Mouse (Mus musculus) lung, postnatal 0 days (tissue): ENCODE results near the gene Rngtt.

Experiments
- CTCF ChIP-seq: IDR thresholded peaks from 2 replicates; pipeline ENCODE4 v1.5.1; 2016; ENCODE audit warnings: antibody characterized with exemption, mild to moderate bottlenecking
- EP300 ChIP-seq: IDR thresholded peaks from 2 replicates; pipeline ENCODE4 v1.6.1; 2016; ENCODE audit warnings: antibody characterized with exemption, mild to moderate bottlenecking, control low read depth

DNA sequence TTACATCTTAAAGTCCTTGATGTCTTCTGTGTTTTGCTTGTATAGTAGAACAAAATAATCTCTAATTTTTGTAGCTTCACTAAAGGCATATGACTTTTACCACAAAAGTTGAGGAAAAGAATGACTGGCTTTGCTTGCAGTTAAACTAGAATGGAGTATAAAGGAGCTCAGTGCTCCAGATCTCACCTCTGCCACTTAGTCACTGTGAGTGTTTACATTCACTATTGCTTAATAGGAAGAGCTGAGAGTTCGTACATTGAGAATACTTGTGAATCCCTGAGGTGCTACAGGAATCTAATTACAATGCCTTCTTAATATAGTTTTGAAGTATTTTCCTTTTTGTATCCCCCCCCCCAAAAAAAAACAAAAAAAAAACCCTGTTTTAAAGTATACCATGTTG, 154.3 kb downstream of the Rngtt start:
- TF ChIP-seq EP300 (no peak), CTCF (no peak)
